ENCODE assay signal across 13 mouse cellular contexts in the genomic region with DNA sequence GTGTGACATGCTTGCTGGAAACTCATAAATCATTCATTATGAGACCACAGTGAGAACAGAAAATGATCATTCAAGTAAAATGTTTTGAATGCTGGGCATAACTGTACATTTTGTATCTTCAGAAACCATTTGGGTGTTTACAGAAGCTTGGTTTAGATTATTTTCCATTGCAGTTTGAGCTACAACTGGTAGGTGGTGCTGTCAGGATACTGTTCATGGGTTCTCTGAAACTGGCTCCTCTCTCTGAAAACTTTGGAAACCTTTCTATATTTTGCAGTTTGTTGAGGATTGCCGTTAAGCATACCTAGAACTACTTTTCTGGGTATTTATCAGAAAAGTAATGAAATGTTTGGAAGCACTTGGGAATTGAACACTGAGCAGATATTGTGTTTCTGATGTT. TPM values are rescaled to one million over a fixed set of nuclear protein-coding genes. Genes with fewer than 3 reads are reported as not detected.
DNase-seq lines count a peak whose midpoint lies in the region; ATAC-seq and TF ChIP-seq lines count a peak whose summit lies in the region.
"Had no signal": no experiment of that assay in that cellular context is flagged by ENCODE, and none has a peak within 500 bp of the region (broad histone marks: within the 10 kb centered on the region; RNA-seq: fewer than 3 reads in every experiment).

No protein-coding gene starts in this region.

- WGBS in kidney, postnatal 0 days, result 33% methylated on average over 1 of the region's 1 CpGs
- 53% methylated on average over 1 of the region's 1 CpGs for WGBS in kidney, embryonic 16.5 days

- no peak overlapping the region for H3K9ac ChIP-seq in kidney, postnatal 0 days (ENCODE audit: low read depth, low read length)
- H3K9ac ChIP-seq in kidney, embryonic 16.5 days (replicated peaks; ENCODE audit: low read length), result no peak overlapping the region
- H3K9ac ChIP-seq: forebrain, embryonic 12.5 days; limb, embryonic 13.5 days; midbrain, embryonic 13.5 days had no signal

- H3K4me1 ChIP-seq in kidney, postnatal 0 days (replicated peaks; ENCODE audit: insufficient read depth, low read length), result no peaks in the 10 kb centered on the region
- no peaks in the 10 kb centered on the region for H3K4me1 ChIP-seq in kidney, embryonic 16.5 days (ENCODE audit: insufficient read depth, low read length)
- H3K4me1 ChIP-seq: forebrain, embryonic 12.5 days; limb, embryonic 13.5 days; midbrain, embryonic 13.5 days had no signal

- peak; percentile 6 to 26 for DNase-seq in cerebellum, postnatal 10 days
- DNase-seq in kidney, postnatal 0 days (ENCODE audit: low spot score), result peak; percentile 71
- peak; percentile 3 to 5 for DNase-seq in right cerebral cortex, adult 2 months (ENCODE audit: low spot score in 2 of 2)
- no peak for DNase-seq in right cerebral cortex, postnatal 36 days (ENCODE audit: low spot score in 2 of 2)
- DNase-seq in thymus, postnatal 25 days, result no peak
- DNase-seq: cerebellum, adult 18-20 months had no signal

- no peaks in the 10 kb centered on the region for H3K9me3 ChIP-seq in kidney, postnatal 0 days (replicated peaks; ENCODE audit: low read length)
- no peaks in the 10 kb centered on the region for H3K9me3 ChIP-seq in kidney, embryonic 16.5 days (ENCODE audit: low read length)
- H3K9me3 ChIP-seq: forebrain, embryonic 12.5 days; limb, embryonic 13.5 days; midbrain, embryonic 13.5 days had no signal

- no peak for ATAC-seq in cerebellum, adult (ENCODE audit: insufficient number of reproducible peaks, low FRiP score, low TSS enrichment)
- no peak for ATAC-seq in kidney, postnatal 0 days (replicated peaks; ENCODE audit: low FRiP score, low read depth)
- ATAC-seq in kidney, embryonic 16.5 days (ENCODE audit: low FRiP score, low TSS enrichment), result no peak
- ATAC-seq in erythroblast, adult 5-6 weeks (replicated peaks; ENCODE audit: low FRiP score, poor library complexity, severe bottlenecking), result no peak
- ATAC-seq: activated CD4-positive, CD25-positive, alpha-beta regulatory T cell, adult 4 months; midbrain, embryonic 13.5 days had no signal

- no peak overlapping the region for H3K4me2 ChIP-seq in kidney, postnatal 0 days (ENCODE audit: low read length)
- H3K4me2 ChIP-seq in kidney, embryonic 16.5 days (replicated peaks; ENCODE audit: low read depth, low read length), result no peak overlapping the region
- H3K4me2 ChIP-seq: forebrain, embryonic 12.5 days; limb, embryonic 13.5 days; midbrain, embryonic 13.5 days had no signal

- no peaks in the 10 kb centered on the region for H3K27me3 ChIP-seq in kidney, postnatal 0 days (ENCODE audit: insufficient read depth, low read length)
- no peaks in the 10 kb centered on the region for H3K27me3 ChIP-seq in kidney, embryonic 16.5 days (ENCODE audit: insufficient read depth, low read length)
- H3K27me3 ChIP-seq: forebrain, embryonic 12.5 days; limb, embryonic 13.5 days; midbrain, embryonic 13.5 days had no signal

- TF ChIP-seq CTCF in kidney, postnatal 0 days (IDR thresholded peaks at IDR 0.05; ENCODE audit: low read depth), result peak; percentile 70

- no peaks in the 10 kb centered on the region for H3K36me3 ChIP-seq in kidney, postnatal 0 days (ENCODE audit: insufficient read depth, low read length)
- H3K36me3 ChIP-seq in kidney, embryonic 16.5 days (ENCODE audit: insufficient read depth, low read length), result no peaks in the 10 kb centered on the region
- H3K36me3 ChIP-seq: forebrain, embryonic 12.5 days; limb, embryonic 13.5 days; midbrain, embryonic 13.5 days had no signal

- H3K27ac ChIP-seq in kidney, postnatal 0 days, result no peak overlapping the region
- H3K27ac ChIP-seq in kidney, embryonic 16.5 days (ENCODE audit: low read length), result no peak overlapping the region
- H3K27ac ChIP-seq: forebrain, embryonic 12.5 days; limb, embryonic 13.5 days; midbrain, embryonic 13.5 days had no signal

- no peak overlapping the region for H3K4me3 ChIP-seq in kidney, postnatal 0 days (replicated peaks; ENCODE audit: low read depth, low read length)
- H3K4me3 ChIP-seq in kidney, embryonic 16.5 days (ENCODE audit: low read length), result no peak overlapping the region
- H3K4me3 ChIP-seq: forebrain, embryonic 12.5 days; limb, embryonic 13.5 days; midbrain, embryonic 13.5 days had no signal

RNA-seq across cellular contexts. Expression of gene Meox2, which starts 31.0 kb away (rescaled TPM):
- 3.8 and 4.8 TPM in 2 replicates for polyA plus RNA-seq in kidney, postnatal 0 days (2015; fragmentation: Nextera tagmentation; extraction: Ambion mirVana)
- polyA plus RNA-seq in kidney, embryonic 16.5 days (2015; fragmentation: Nextera tagmentation; extraction: Ambion mirVana), result 8.5 and 12.5 TPM in 2 replicates
- not detected in 2 replicates for total RNA-seq in erythroblast, adult 5-6 weeks (2015; ENCODE audit: low replicate concordance)
- not detected in 2 replicates for total RNA-seq in erythroblast, adult 5-6 weeks (2017; ENCODE audit: low replicate concordance)
- polyA plus RNA-seq: activated CD4-positive, CD25-positive, alpha-beta regulatory T cell, adult 4 months had no signal

Comparison
In these comparisons a context has a peak if more than half of its experiments do, and no peak if none do; other contexts are left out.
1. DNase-seq: peak in cerebellum, postnatal 10 days (2 of 2), kidney, postnatal 0 days (single experiment) and right cerebral cortex, adult 2 months (2 of 2); none in right cerebral cortex, postnatal 36 days (0 of 2) and thymus, postnatal 25 days (single experiment).